Mouse (Mus musculus) mouse embryonic stem cell (cell line): ENCODE measurements around the gene Nudt3.

ENCODE experiments used
- in situ Hi-C, 2 experiments: fragments of 300-500 bp; cut with MboI; formaldehyde crosslinking; loops; 1 replicate in 1 of 2; 3 replicates in 1 of 2; pipeline ENCODE4 v1.14.3; 2019 to 2020; ENCODE audit warnings: low sequenced_read_pairs in 2 of 2, low pct_unique_long_range_greater_than_20kb in 1 of 2, mixed read lengths in 1 of 2; ENCODE audit not compliant: unreplicated experiment in 1 of 2

The Nudt3 gene

DNA sequence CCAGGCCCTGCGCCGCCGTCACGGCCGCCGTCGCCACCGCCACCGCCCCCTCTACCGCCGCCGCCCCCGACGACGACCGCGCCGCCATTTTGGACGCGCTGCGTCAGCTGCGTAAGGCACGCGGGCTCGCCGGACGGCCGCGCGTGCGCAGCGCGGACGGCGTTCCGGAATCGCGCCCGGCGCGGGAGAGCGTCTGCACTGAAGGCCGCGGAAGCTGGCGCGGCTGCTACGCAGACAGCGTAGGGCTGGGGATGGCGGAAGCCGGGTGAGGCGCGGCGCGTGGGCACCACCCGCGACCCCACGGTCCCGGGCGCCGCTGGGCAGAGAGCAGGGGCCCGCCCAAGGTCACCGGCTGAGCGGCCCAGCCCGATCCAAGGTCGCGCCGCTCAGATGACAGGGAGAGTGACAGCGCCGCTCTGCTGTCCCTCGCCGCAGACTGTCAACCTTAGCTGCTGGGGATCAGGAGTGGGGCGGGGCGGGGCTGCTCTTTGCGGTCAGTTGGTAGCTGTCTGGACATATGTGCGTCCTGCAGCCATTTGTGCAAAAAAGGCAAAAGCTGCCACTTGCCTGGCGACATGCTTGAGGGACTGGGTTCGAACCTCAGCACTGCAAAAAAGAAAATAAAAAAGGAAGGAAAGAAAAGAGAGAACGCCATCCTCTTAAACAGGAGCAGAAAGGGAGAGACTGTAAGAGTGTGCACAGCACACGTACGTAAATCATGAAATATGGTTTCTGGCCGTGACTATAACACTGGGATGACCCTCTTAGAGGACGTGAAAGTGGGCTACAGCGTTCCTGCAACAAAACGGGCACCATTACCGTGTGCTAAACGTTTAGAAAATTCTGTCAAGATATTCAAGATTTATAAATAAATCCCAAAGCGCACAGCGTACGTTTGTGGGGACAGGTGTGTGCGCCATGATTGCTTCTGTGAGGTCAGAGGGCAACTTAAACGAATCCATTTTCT is at the start of gene Nudt3:
Gene Nudt3 (minus strand): TSS at position 136 of the 967 bp plus-strand sequence.
- in situ Hi-C loops: no loop called here

DNA sequence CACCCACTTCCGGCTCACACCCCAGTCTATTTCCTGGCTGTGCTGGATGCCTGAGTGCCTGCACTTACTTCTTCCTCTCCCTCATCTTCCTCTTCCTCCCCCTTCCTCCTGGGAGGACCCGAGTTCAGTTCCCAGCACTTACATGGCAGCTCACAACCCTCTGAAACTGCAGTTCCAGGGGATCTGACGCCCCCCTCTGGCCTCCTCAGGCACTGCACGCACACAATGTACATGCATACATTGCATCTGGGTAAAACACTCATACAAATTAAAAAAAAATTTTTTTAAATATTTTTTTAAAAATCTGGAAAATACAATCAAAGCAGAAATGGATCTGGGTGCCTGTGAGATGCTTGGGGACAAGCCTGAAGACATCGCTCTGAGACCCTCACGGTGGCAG is 48.4 kb upstream of the Nudt3 start:
- in situ Hi-C loops: no loop called here

DNA sequence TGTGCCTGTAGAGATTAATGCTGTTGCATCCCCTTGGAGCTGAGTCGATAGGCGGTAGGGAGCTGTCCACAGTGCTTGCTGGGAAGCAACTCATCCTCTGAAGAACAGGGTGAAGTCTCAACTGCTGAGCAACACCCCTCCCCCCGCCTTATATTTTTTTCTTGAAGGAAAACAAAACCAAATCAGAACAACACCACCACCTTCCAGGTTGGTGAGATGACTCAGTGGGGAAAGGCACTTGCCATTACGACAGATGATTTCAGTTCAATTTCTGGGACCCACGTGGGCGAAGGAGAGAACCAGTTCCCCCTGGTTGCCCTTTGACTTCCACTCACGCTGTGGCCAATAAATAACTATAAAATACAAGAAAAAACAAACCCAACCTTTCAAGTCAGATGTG is 35.5 kb upstream of the Nudt3 start:
- in situ Hi-C loops: no loop called here

DNA sequence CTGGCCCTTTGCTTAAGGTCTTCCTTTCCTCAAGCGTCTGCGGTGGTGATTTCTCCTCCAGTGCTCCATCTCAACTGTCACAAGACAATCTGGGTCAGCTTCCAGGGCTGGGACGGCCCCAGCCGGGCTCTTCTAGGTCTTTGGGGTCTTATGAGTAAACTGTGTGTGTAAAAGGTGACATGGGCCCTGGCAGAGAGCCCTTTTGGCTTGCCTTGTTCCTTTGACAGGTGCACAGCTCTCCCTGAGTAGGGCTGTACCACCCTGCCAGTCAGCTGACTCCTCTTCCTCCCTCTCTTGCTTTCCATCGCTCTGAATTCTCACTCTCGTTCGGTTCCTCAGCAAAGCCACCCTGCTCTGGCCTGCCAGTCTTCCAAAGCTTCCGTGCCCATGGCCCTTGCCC is 33.8 kb upstream of the Nudt3 start:
- in situ Hi-C loops: no loop called here

DNA sequence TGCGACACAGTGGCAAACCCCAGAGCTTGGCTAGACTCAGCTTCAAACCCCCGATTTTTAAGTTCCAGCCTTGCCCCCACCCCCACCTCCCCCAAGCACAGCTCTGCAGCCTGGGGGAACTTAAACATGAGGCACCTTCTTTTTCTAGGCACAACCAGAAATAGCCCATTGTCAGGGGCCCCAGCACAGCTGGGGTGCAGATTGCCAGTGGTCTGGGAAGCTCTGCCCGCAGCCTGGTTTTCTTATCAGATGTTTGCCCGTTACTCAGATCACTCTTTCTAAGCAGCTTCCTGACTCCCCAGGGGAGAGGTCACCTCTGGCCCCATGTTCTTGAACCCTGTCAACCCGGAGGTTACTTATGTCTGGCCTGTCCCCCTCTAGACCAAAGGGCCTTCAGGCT is 33.1 kb upstream of the Nudt3 start:
- in situ Hi-C loops: no loop called here

DNA sequence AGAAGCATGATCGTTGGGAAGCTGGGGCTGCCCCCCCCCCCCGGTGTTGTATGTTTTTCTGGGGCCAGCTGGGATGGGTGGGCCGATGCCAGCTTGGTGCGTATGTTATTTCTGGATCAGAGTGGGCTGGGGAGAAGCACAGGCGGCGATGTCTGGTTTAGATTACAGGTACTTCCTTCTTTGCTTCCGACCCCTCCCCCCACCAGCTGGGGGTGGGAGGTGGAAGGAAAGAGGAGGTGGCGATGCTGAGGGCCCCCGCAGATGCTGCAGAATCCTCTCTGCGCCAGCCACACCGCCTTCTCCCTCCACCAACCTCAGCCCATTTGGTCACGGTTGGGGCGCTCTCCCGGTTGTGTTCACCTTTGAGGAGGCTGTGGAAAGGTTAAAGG is 32.7 kb upstream of the Nudt3 start:
- in situ Hi-C loops: no loop called here

DNA sequence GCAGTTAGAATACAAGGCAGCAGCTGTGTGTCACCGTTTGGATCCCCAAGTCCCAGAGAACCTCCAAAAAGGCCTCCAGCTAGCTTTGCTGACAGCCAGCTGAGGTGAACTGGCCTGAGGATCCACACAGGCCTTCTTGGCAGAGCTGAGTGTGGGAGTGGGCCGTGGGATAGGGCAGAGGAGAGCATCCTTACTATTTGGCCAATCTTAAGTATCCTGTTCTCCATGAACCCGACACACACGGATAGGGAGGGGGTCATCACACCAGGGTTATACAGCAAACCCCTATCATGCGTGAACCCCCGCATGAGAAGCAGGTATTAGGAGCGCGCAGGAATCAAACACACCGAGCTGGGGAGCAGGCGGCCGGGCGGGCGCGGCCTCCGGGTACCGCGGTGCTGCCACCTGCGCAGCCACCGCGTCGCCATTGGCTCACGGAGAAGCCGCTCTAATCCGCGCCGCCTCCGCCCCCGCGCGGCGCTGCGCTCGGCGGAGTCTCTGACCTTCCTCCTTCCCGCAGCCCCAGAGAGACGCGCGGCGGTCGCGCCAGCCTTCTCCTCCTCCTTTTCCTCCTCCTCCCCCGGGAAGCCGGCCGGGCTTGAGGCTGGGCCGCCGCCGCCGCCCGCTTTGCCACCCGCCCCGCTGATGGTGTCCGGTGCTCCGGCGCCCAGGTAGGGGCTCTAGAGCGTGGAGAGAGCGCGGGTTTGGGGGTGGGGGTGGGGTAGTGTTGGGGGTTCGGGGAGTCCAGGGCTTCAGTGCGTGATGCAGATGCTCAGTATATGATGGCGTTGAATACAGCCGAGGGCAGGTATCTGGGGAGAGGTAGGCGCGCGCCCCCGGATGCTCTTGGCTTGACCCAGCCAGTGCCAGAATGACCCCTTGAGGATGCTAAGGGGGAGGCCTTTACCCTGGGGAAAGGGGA is 32.1 kb upstream of the Nudt3 start, which contains the start of gene Pacsin1:
Gene Pacsin1 (plus strand): TSS at position 421 of the 922 bp plus-strand sequence.
- in situ Hi-C loops: no loop called here

DNA sequence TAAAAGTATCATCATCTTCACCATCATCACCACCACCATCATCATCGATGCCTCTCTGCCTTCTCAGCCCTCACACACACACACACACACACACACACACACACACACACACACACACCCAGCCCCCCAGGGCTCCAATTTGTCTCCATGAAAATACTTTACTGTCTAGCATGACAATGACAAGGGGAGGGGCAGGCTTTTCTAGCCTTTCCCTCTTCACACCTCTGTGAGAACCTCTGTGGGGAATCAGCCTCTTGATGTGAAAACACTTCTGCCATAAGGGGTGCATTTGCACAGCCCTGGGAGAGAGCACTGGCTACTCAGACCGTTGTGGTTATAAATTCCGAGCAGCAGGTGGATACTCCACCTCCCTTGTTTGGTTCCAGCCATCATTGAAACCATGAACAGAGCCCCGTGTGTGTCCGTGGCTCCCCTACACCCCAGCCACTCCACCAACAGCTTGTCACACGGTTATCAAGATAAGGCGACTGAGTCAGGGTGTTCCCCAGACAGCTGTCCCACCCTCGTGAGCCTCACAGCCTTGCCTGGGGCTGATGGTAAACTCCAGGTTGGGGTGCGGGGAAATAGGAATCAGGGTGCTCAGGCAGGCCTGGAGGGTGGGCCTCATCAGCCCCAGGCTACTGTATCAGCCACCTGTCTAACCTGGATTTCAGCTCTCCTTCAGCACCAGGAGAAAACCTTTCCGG is 30.1 kb upstream of the Nudt3 start:
- in situ Hi-C loops: no loop called here

DNA sequence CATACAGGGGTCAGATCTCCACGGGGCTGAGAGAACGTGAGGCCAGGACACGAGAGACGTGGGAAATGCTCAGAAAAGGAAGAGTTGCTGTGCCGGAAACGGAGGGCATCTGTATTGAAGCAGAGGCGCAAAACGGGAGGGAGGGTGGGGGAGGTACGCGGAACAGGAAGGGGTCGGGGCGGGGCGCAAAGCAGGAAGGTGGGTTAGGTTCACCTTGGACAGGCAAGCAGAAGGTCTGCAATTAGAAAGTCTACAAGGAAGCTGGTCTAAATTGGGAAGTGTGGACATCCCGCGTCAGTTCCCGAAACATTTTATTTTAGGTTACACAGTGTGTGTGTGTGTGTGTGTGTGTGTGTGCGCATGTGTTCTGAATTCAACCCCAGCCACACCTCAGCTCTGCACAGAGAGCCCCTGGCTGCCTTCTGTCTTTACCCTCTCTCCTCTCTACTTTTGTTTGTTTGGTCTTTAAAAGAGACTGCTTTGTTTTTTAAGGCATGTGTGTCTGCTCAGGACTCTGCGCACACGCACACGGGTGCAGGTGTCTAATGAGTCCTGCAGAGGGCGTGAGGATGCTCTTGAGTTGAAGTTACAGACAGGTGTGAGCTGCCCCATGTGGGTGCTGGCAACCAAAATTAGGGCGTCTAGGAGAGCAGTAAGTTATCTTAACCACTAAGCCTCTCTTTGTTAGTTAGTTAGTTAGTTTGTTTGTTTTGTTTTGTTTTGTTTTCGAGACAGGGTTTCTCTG is 28.9 kb upstream of the Nudt3 start:
- in situ Hi-C loops: no loop called here

DNA sequence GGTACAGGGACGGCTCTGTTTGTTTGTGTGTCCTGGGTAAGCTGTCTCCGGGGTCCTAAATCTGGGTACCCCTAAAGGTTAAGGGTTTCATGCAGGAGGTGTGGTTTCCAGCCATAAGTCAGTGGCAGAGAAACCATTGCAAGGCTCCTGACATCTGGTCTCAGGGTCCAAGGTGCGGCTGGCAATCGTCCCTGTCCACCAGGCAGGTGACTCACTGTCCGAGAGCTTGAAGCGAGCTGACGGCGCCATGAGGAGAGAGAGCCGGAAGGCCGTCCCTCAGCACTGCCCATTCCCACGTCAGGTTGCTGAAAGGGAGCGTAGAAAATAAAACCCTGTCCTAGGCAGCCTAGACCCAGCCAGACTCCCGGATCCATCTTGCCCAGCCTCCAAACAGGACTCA is 27.3 kb upstream of the Nudt3 start:
- in situ Hi-C loops: no loop called here

DNA sequence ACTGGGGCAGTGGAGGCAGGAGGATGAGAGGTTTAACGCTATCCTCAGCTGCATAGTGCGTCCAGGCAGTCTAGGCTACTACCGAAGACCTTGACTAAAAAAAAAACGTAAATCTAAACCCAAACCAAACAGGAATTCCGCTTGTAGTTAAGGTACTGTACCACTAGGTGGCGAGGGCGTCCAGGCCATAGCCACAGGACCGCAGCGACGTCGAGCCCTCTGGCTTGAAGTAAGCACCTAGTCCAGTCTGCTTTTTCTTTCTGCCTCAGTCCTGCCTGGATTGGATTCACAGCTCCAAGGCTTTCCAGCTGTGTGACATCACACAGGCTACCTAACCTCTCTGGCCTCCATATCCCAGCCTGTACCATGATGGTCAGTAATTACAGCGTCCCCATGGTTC is 26.9 kb upstream of the Nudt3 start:
- in situ Hi-C loops: no loop called here

DNA sequence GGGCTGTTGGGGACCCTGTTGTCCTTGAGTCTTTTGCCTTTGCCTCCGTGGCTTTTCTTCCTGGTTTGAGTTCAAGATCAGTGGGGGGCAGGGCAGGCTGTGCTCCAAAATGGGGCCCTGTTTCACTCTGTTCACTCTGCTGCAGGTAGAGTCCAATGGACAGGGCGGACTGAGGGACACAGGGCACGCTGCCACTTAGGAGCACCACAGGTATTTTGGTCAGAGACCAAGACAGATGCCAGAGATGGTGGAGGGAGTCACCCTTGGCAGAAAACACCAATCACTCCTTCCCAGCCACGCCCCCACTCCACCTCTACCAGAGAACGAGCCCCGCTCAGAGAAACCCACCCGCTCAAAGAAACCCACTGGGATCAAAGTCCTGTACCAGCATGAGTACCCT is 22.5 kb upstream of the Nudt3 start:
- in situ Hi-C loops: loop anchor here in 1 of 2 experiments (10.0 kb wide), 1 partner anchor 101 kb away; no protein-coding TSS in a partner anchor

DNA sequence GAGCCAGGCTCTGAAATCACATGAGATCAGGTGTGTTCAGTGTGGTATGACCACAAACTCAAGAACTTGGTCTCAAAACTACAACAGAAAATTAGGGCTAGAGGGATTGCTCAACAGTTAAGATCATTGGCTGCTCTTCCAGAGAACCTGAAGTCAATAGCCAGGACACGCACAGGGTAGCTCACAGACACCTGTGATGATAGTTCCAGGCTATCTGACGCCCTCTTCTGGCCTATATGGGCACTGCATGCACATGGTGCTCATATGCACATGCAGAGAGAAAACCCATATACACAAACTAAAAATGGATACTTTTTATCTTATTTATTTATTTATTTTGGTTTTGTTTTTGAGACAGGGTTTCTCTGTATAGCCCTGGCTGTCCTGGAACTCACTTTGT is 21.3 kb upstream of the Nudt3 start:
- in situ Hi-C loops: loop anchor here in 1 of 2 experiments (10.0 kb wide), 1 partner anchor 100 kb away; no protein-coding TSS in a partner anchor

DNA sequence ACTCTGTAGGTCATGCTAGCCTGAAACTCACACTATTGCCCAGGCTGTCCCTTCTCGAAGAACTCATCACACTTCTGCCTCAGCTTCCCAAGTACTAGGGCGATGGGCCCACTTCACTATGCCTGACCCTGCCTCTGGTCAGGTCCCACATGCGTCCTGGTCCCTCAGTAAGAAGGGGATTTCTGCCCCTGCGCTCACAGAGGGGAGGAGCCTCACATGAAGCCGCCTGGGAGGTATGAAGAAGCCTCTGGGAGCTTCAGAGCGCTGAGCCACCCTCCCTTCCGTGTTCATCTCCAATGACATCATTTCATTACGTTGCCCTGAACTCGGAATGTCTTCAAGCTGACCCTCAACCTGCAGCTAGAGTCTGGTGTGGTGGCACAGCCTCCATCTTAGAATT is 20.5 kb upstream of the Nudt3 start:
- in situ Hi-C loops: loop anchor here in 1 of 2 experiments (10.0 kb wide), 1 partner anchor 99 kb away; no protein-coding TSS in a partner anchor

DNA sequence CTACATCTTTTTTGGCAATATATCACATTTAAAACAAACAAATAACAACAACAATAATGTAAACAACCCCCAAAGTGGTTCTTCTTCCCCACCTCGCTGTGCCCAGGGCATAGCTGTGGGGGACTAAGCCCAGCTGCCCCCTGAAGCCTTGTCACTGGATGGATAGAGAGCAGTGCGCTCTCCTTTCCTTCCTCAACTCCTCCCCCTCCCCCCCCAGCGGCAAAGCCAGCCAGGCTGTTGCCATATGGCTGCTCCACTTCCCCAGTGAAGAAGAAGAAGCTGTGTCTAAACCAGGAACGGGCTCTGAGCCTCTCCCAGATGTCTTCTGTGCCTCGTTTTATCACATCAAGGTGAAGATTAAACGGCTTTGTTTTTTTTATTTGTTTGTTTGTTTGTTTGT is 19.8 kb upstream of the Nudt3 start:
- in situ Hi-C loops: loop anchor here in 1 of 2 experiments (10.0 kb wide), 1 partner anchor 98 kb away; no protein-coding TSS in a partner anchor

DNA sequence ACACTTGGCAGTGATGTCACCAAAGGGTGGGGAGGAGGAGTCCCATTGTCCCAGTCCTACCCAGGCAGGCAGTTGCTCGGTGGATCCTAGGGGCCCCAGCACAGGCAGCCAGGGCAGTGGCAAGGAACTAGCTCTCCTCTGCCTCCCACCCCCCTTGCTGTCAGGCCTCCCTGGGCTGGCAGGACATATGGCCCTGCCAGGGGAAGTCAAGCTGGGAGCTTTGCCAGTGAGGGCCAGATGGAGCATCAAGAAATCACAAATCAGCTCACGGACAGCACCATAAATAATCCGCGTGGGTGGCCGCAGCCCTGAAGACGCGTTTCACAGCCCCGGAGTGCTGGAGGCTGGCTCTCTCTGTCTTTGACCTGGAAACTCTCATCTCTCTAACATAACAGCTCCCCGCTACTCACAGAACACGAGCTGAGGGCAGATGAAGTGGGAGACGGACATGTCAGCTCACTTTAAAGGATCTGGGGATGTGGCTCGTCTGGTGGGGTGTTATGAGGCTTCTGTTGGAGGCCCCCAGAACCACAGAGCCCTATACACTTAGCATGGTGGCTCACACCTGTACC is 19.3 kb upstream of the Nudt3 start:
- in situ Hi-C loops: loop anchor here in 1 of 2 experiments (10.0 kb wide), 1 partner anchor 98 kb away; no protein-coding TSS in a partner anchor

DNA sequence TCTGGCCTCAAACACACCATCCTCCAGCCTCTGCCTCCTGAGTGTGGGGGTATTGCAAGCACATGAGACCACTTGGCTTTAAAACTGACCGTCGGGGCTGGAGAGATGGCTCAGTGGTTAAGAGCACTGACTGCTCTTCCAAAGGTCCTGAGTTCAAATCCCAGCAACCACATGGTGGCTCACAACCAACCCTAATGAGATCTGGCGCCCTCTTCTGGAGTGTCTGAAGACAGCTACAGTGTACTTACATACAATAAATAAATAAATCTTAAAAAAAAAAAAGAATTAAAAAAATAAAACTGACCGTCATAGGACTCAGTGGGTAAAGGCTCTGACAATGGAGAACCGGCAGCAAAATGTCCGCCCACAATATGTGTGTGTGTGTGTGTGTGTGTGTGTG is 16.6 kb upstream of the Nudt3 start:
- in situ Hi-C loops: loop anchor here in 1 of 2 experiments (10.0 kb wide), 1 partner anchor 95 kb away; no protein-coding TSS in a partner anchor
